In genomic region chr9:117079471-117079870, GRCm38 (mm10) we compare ENCODE assay signal across 25 mouse cellular contexts.
"Had no signal": no experiment of that assay in that cellular context is flagged by ENCODE, and none has a peak within 500 bp of the region (broad histone marks: within the 10 kb centered on the region; RNA-seq: fewer than 3 reads in every experiment).

No protein-coding gene starts in this region.

- H3K4me2 ChIP-seq: heart, embryonic 11.5 days; heart, embryonic 13.5 days; heart, embryonic 15.5 days; hindbrain, embryonic 13.5 days; hindbrain, embryonic 15.5 days; kidney, embryonic 15.5 days; limb, embryonic 13.5 days; limb, embryonic 15.5 days; liver, embryonic 11.5 days had no signal

- H3K27ac ChIP-seq: gastrocnemius, adult 2 months; heart, embryonic 13.5 days; heart, embryonic 15.5 days; hindbrain, embryonic 15.5 days; hindbrain, postnatal 0 days; kidney, embryonic 15.5 days; kidney, postnatal 0 days; limb, embryonic 13.5 days; limb, embryonic 15.5 days had no signal

- ATAC-seq: forebrain, embryonic 16.5 days; hindbrain, postnatal 0 days; intestine, embryonic 16.5 days had no signal

- H3K36me3 ChIP-seq: heart, embryonic 15.5 days; hindbrain, embryonic 13.5 days; hindbrain, embryonic 15.5 days; limb, embryonic 15.5 days had no signal

- H3K27me3 ChIP-seq: heart, embryonic 13.5 days; heart, embryonic 15.5 days; hindbrain, embryonic 13.5 days; hindbrain, embryonic 15.5 days; kidney, embryonic 15.5 days; limb, embryonic 13.5 days; limb, embryonic 15.5 days had no signal

- H3K9me3 ChIP-seq: heart, embryonic 13.5 days; heart, embryonic 15.5 days; hindbrain, embryonic 13.5 days; hindbrain, embryonic 15.5 days; kidney, embryonic 15.5 days; limb, embryonic 13.5 days; limb, embryonic 15.5 days had no signal

- DNase-seq: gastrocnemius, adult 2 months; gastrocnemius, postnatal 10 days; gastrocnemius, postnatal 25 days; heart, adult 18-20 months; kidney, adult 11 months; kidney, adult 2 months; kidney, adult 9 months; kidney, postnatal 14 days; kidney, postnatal 36 days; layer of hippocampus, adult 9-11 months; layer of hippocampus, postnatal 36 days; left cerebral cortex, postnatal 4 days had no signal

- H3K4me3 ChIP-seq: gastrocnemius, adult 2 months; heart, embryonic 13.5 days; heart, embryonic 15.5 days; hindbrain, embryonic 13.5 days; hindbrain, embryonic 15.5 days; kidney, embryonic 15.5 days; limb, embryonic 13.5 days; limb, embryonic 15.5 days had no signal

- H3K9ac ChIP-seq: heart, embryonic 13.5 days; heart, embryonic 15.5 days; hindbrain, embryonic 13.5 days; hindbrain, embryonic 15.5 days; kidney, embryonic 15.5 days; limb, embryonic 13.5 days; limb, embryonic 15.5 days had no signal

- H3K4me1 ChIP-seq: heart, embryonic 15.5 days; hindbrain, embryonic 13.5 days; hindbrain, embryonic 15.5 days had no signal
